Mouse (Mus musculus) stomach, postnatal 0 days (tissue): ENCODE results near the gene Gldc.

Experiments used
- CTCF ChIP-seq: IDR thresholded peaks from 2 replicates; pipeline ENCODE4 v1.5.1; 2016; ENCODE audit warnings: antibody characterized with exemption, low read depth, mild to moderate bottlenecking, moderate library complexity
- EP300 ChIP-seq: optimal IDR thresholded peaks from 2 replicates; pipeline ENCODE3; 2016; ENCODE audit warnings: antibody characterized with exemption

DNA sequence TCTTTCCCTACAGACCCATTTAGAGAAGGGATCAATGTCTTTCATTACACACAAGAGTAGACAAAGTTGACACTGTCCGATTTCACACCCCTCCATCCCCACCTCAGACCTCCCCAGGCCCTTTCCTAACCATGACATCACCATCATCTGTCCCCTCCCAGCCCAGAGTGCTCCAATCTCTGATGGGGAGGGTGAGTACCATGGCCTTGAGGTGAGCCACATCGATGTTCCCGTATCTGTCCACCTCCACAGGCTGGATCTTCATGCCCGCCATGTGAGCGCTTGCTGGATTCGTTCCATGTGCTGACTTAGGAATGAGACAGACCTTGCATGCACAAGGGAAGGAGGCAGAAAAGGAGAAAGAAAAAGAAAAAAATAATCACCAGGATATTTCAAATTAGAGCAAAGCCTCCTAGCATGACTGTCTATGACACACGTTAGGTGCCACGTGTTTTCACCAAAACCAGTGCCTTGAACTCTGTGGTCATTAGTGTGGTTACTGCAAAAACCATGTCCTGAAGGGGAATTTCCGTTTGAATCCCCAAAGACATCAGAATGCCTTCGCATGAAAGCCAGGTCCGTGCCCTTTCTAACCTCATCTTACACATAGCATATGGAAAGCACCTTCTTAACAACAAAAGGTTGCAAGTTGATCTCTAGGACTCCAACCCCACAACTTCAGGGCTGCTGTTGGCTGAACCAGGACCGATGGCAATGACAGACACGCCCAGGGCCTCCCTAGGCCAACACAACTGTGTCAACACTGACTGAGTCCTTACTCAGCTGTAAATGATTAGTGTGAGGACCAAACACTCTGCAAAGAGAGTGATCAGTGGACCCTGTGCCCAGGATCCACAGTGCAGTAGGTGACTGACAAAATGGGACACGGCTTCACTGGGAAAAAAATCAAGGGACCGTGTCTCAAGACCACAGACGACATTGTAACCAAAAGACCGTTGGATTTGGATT lies 56.6 kb downstream of the Gldc start:
- no peak for TF ChIP-seq CTCF
- TF ChIP-seq EP300: no peak
